Mouse (Mus musculus) induced T-regulatory cell, adult 2 months (primary cell): ENCODE results near the gene Krtap19-3.

ENCODE experiments used
- DNase-seq: peaks from one replicate; pipeline ENCODE4 v3.0.0-alpha.2; 2012; ENCODE audit warnings: low read depth

Gene Krtap19-3

GRCm38 (mm10) chr16:88877938-88878337, at the start of gene Krtap19-3:
Gene Krtap19-3 (minus strand): TSS chr16:88878038.
- DNase-seq = no peak

- no peak for DNase-seq
These were observed 18.5 kb upstream of the Krtap19-3 start, which contains the start of gene Krtap19-5 for GRCm38 (mm10) chr16:88896357-88896756. Gene Krtap19-5 (minus strand): TSS chr16:88896457.

GRCm38 (mm10) chr16:88886870-88887269, 9.0 kb upstream of the Krtap19-3 start:
- no peak for DNase-seq

- no peak for DNase-seq
These were observed 7.2 kb upstream of the Krtap19-3 start, which contains the start of gene Krtap19-4 for GRCm38 (mm10) chr16:88884989-88885388. Gene Krtap19-4 (minus strand): TSS chr16:88885089.

- no peak for DNase-seq
These were observed 3.7 kb downstream of the Krtap19-3 start, which contains the start of gene Krtap19-2 for GRCm38 (mm10) chr16:88874169-88874568. Gene Krtap19-2 (minus strand): TSS chr16:88874269.

DNA sequence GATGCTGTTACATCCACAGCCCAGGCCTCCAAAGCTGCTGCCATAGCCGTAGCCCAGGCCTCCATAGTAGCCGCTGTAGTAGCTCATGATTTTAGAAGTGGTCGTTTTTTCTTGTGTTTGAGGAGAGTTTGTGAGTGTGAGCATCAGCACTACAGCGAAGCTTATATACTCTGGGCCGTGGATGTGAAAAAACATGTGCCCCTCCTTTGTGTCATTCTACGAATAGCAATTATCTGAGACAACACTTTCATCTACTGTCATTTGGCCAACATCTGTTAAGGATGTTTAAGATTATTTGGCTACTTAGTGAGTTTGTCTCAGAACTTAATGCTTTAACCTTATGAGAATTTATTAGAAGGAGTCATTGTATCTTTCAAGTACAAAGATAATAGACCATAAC, 8.5 kb downstream of the Krtap19-3 start, which contains the start of gene Krtap19-1:
TSS of gene Krtap19-1 (minus strand) at position 101 of the 400 bp plus-strand sequence.
- no peak for DNase-seq

DNA sequence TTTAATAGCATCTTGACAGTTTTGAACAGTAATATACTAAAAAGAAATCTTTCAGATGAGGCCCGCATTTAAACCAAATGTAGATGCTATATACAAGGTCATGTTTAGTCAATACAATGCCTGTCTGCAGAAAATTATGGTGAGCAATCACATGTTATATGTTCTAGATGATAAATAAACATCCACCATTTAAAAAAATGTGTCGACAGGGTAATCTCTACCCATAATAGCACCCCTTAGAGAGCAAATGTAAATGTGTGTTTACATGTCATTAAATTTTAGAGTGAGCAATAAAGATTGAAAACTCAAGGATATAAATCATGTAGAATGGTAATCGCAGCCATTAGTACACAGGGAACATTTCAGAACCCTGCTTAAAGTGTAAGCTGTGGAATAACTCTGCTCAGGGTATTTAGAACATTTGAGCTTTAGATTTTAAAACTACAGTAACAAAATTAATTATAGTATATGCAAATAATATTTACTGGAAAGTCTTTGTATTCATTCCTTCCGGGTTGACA, 12.9 kb downstream of the Krtap19-3 start:
- no peak for DNase-seq

DNA sequence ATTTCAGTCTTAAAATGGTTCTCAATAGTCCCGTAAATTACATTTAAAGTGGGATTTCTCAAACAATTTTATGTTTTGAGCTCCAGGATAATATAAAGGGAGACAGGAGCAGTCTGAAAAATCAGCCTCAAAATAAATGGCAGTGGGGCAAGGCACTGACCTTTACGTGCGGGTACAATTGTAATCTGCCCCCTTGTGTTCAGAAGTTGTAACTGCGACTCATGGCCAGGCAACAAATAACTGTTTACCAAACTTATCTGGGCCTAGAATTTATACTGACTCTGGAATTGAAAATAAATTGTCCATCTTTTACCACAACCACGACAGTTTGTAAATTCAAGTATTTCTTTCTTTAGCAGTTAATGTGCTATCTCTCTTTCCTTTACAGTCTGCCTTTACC, 26.4 kb downstream of the Krtap19-3 start:
- DNase-seq = peak; percentile 8

GRCm38 (mm10) chr16:88848558-88848957, 29.3 kb downstream of the Krtap19-3 start:
- no peak for DNase-seq

GRCm38 (mm10) chr16:88847363-88847762, 30.5 kb downstream of the Krtap19-3 start:
- no peak for DNase-seq
